Mouse (Mus musculus) megakaryocyte, embryonic 14.5 days (primary cell): ENCODE results near the gene Bmp7. TPM values are rescaled to one million over a fixed set of nuclear protein-coding genes. Genes with fewer than 3 reads are reported as not detected.

Experiments
- H3K27me3 ChIP-seq: replicated peaks from 2 replicates; pipeline ENCODE3; 2012; ENCODE audit warnings: inconsistent platforms
- H3K36me3 ChIP-seq: replicated peaks from 2 replicates; pipeline ENCODE3; 2012; ENCODE audit warnings: low read length, inconsistent platforms, mixed read lengths
- H3K4me1 ChIP-seq: 2 replicates; pipeline ENCODE4 v1.6.1; 2012; ENCODE audit warnings: inconsistent platforms
- H3K4me3 ChIP-seq: replicated peaks from 2 replicates; pipeline ENCODE3; 2012; ENCODE audit warnings: moderate library complexity, mild to moderate bottlenecking, inconsistent platforms
- H3K9me3 ChIP-seq: 2 replicates; pipeline ENCODE4 v1.6.1; 2012; ENCODE audit warnings: inconsistent platforms
- FLI1 ChIP-seq: IDR thresholded peaks from 2 replicates; pipeline ENCODE4 v1.6.1; 2012; ENCODE audit warnings: low read length, inconsistent platforms, mixed read lengths
- GATA1 ChIP-seq: IDR thresholded peaks from 3 replicates; pipeline ENCODE4 v1.6.1; 2012; ENCODE audit warnings: mixed read lengths, low read length, inconsistent platforms, borderline replicate concordance
- polyA plus RNA-seq: library from polyadenylated mRNA; stranded (reverse); fragments of >175 nt; gene quantifications from 2 replicates; pipeline ENCODE4 v1.2.3, GENCODE M21; 2012; ENCODE audit warnings: low replicate concordance; ENCODE audit not compliant: insufficient read depth

The Bmp7 gene
- not detected in 2 replicates for polyA plus RNA-seq

DNA sequence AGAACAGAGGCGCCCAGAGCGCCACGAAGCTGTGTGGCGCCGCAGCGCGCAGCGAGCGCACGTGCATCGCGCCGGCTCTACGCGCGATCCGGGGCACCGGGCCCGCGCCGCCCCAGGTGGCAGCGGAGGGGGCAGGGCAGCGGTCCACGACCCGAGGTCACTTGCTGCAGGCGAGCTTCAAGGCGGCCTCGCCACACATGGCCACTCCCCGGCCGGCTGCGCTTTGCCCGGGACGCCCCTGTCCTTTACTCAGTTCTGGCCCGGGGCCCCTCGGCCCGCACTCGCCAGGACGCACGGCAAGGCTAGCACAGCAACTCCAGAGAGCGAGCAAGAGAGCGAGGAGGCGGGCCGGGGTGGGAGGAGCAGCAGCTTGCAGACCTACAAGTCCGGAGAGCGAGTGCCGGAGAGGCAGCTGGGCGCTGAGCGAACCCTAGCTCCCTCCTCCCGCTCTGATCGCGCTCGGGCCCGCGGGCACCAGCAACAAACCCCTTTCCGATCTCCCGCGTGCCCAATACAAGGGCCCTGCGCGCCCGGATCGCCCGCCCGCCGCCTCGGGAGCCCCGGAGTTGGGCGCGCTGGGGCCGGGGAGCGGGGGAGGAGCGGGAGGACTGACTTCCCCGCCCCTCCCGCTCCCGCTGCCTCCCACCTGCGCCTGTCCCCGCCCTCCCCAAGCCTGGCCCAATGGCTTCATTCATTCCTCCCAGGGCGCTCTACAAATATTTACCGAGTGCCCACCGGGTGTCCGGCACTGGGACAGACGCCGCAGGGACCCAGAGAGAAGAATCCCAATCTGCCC, at the start of gene Bmp7:
Gene Bmp7, minus strand, starts transcription at position 319 of the 796 bp plus-strand sequence.
- Histone ChIP-seq H3K27me3 (peaks cover 96% of the 10 kb centered on the region), H3K4me3 (peak within 1 kb of the TSS; percentile 75), H3K9me3 (0 out of 2 replicates have a peak, but pooled peaks cover 2% of the 10 kb centered on the region), H3K4me1 (peaks cover 17% of the 10 kb centered on the region), H3K36me3 (no peaks in the 10 kb centered on the region)
- TF ChIP-seq GATA1: no peak
- TF ChIP-seq FLI1: no peak

DNA sequence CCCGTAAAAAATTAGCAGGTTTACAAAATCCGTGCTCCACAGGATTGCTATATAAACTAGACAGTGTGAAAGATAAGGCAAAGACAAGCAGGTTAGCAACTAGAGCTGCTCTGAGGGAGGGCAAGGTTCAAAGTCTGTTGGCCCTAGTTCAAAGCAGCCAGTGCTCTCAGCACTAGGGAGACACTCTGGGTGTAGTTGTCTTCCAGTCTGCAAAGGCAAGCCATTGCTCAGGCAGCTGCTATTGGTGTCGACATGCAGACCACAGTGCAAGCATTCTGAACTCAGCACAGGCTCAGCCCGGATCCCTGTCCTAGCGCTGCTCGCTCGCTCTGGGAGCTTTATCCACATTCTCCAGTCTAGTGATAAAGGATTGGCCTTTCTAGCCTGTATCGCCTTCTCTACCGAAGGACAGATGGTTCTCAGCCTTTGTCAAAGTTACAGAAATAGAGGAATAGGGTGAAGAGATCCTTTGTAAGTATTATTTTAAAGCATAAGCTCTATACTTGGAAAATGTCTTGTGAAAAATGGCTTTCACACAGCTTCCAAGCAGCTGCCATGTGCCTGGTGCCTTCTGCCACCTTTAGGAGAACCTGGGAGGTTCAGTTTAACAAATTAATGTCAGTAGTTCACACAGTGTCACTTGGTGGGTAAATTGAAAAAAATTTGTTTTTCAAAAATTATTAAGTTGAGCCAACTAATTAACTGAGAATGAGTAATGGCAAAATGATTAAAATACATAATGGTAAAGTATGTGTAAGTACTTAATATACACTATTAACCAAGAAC, 42.8 kb upstream of the Bmp7 start:
- no peak for TF ChIP-seq FLI1
- no peak for TF ChIP-seq GATA1
- Histone ChIP-seq H3K36me3 (peaks cover 3% of the 10 kb centered on the region), H3K4me3 (no peak overlapping the region), H3K4me1 (peaks cover 16% of the 10 kb centered on the region), H3K9me3 (peaks cover 5% of the 10 kb centered on the region), H3K27me3 (peaks cover 15% of the 10 kb centered on the region)

DNA sequence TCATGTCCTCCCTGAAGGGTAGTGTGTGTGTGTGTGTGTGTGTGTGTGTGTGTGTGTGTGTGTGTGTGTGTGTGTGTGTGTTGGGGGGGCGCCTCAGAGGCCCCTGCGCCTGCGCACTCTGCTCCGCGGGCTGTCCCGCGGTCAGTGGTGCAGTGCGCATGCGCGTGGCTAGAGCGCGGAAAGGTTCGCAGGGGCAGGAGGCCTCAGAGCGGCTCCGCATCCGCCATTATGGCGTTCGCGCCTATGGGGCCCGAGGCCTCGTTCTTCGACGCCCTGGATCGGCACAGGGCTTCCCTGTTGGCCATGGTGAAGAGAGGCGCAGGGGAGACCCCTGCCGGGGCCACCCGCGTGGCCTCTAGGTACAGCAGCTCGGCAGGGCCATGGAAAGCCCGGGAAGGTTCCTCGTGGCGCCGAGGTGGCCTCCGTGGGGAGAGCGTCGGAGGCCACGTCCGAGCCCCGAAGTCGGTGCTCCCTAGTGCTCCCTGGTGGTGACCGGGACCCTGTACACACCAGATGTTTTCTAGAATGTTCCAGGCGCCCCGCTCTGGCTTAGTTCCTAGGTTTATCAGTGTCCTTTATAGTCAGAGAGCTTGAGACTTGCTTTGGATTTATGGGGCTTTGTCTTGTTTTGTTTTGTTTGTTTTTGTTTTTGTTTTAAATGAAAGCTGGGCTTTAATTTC, 39.7 kb upstream of the Bmp7 start:
- TF ChIP-seq GATA1 (no peak), FLI1 (no peak)

DNA sequence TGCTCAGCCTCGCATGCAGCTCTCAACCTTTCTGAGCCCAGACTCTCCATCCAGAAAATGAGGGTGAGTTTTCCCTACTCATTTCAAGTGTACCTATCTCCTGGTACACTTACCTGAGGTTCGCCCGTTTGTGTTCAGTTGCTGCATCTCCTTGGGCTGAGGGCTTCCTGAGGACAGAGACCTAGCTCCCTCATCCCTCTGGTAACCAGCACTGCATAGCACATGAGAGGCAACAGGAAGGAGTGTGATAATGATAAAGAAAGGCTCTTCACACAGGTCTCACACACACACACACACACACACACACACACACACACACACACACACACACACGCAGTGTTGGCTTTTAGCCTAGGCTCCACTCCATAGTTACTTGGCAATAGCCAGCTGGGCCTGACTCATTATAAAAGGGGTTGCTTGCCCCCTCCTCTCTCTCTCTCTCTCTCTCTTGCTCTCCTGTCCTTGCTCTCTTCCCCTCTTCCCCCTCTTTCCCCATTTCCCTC, 38.1 kb upstream of the Bmp7 start:
- Histone ChIP-seq H3K4me1 (peaks cover 34% of the 10 kb centered on the region), H3K36me3 (peaks cover 3% of the 10 kb centered on the region), H3K9me3 (peaks cover 5% of the 10 kb centered on the region), H3K27me3 (peaks cover 2% of the 10 kb centered on the region), H3K4me3 (peak overlapping the region; percentile 91)
- TF ChIP-seq GATA1: no peak
- TF ChIP-seq FLI1: no peak

More for the DNA sequence above, 39.7 kb upstream of the Bmp7 start:
- peaks cover 5% of the 10 kb centered on the region for H3K9me3 ChIP-seq
- H3K27me3 ChIP-seq: no peaks in the 10 kb centered on the region
- H3K4me3 ChIP-seq: no peak overlapping the region
- H3K4me1 ChIP-seq: peaks cover 34% of the 10 kb centered on the region
- peaks cover 3% of the 10 kb centered on the region for H3K36me3 ChIP-seq

DNA sequence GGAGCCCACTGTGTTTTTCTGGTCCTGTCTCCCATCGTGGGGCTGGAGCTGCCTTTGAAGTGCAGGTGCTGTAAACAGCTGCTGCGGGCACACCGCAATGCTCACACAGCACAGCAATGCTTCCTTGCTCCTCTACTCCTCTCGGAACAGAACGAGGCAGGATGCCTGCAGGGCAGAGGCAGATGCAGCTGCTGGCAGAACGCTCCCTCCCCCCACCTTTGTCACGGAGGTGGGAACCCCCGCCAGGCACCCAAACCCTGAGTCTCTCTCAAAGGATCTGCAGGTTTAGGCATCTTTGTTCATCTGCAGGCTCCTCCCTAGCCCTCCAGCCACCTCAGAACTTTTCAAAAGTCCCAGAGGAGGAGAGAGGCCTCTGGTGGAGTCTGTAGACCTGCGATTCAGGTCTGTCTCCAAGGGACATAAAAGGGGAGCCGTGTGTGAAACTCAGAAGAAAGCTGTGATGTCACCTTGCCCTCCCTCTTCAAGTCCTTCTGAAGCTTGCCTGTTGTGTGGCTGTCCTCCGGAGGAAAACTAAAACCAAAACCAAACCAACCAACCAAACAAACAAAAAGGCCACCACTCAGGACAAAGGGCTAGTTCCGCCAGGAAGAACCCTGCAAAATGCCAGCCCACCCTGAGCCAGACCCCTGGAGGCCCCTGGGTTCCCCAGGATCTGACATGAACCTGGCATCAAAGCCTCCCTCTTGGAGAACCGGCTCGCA, 37.4 kb upstream of the Bmp7 start, which contains the start of gene Spo11:
Gene Spo11, plus strand, starts transcription at position 292 of the 722 bp plus-strand sequence.
- TF ChIP-seq FLI1: no peak
- TF ChIP-seq GATA1: no peak
- peaks cover 3% of the 10 kb centered on the region for H3K36me3 ChIP-seq
- H3K4me1 ChIP-seq: peaks cover 31% of the 10 kb centered on the region
- peaks cover 2% of the 10 kb centered on the region for H3K27me3 ChIP-seq
- H3K4me3 ChIP-seq: peak within 1 kb of the TSS; percentile 91
- H3K9me3 ChIP-seq: peaks cover 5% of the 10 kb centered on the region

DNA sequence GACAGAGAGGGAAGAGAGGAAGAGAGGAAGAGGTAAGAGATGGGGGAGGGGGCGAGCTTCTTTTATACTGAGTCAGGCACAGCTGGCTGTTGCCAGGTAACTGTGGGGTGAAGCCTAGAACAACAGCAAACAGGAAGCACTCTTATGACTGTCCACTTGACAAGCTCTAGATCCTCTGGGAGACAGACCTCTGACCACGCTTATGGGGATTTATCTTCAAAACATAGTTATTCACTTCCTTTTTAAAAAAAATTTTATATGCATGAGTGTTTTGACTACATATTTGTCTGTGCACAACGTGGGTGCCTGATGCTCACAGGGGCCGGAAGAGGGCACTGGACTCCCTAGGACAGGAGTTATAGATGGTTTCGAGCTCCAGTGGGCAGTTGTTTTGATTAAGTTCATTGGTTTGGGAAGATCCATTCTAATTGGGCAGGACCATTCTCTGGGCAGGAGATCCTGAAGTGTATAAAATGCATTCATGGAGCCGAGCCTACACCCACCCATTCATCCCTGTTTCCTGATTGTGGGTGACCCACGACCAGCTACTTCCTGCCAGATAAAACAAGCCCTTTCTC, 36.6 kb upstream of the Bmp7 start:
- H3K4me3 ChIP-seq: peak overlapping the region; percentile 91
- TF ChIP-seq GATA1 (no peak), FLI1 (no peak)
- peaks cover 2% of the 10 kb centered on the region for H3K27me3 ChIP-seq
- H3K36me3 ChIP-seq: peaks cover 3% of the 10 kb centered on the region
- H3K4me1 ChIP-seq: peaks cover 31% of the 10 kb centered on the region
- peaks cover 5% of the 10 kb centered on the region for H3K9me3 ChIP-seq

DNA sequence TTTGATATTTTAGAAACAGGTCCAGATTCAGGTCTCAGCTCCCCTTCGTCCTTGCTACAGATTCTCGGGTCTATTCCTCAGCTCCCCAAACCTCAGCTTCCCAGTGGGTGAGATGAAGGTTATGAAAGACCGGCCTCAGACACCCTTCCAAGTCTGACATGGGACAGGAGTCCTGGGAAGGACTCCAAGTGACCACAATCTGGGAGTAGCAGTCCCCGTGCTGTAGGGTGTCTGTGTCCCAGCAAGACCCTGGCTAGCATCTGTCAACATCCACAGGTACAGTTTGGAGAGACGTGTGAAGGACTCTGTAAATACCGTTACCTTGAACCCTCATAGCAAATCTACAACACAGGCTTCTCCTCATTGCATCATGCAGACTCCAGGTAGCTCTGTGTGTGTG, 35.0 kb upstream of the Bmp7 start:
- peaks cover 34% of the 10 kb centered on the region for H3K4me1 ChIP-seq
- H3K9me3 ChIP-seq: peaks cover 16% of the 10 kb centered on the region
- TF ChIP-seq GATA1 (no peak), FLI1 (no peak)
- H3K27me3 ChIP-seq: peaks cover 2% of the 10 kb centered on the region
- no peak overlapping the region for H3K4me3 ChIP-seq
- peaks cover 3% of the 10 kb centered on the region for H3K36me3 ChIP-seq

DNA sequence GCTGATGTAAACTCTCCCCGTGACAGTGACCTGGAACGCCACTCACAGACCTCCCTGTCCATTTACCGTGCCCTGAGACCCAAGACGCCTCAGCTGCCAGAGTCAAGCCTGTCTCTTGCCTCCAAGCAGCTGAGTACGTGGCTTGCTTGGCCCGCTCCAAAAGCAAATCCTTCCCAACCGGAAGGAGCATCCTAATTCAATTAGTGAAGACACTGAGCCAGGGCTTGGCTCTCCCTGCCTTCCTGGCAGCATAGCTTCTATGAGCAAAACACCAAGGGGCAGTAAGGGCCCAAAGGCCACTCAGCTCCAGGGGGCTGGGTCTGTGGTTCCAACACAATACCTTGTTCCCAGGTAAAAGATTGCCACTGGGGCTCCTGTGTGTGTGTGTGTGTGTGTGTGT, 34.6 kb upstream of the Bmp7 start:
- Histone ChIP-seq H3K4me3 (no peak overlapping the region), H3K4me1 (peaks cover 35% of the 10 kb centered on the region), H3K9me3 (peaks cover 12% of the 10 kb centered on the region), H3K27me3 (peaks cover 2% of the 10 kb centered on the region), H3K36me3 (peaks cover under 1% of the 10 kb centered on the region)
- TF ChIP-seq FLI1 (no peak), GATA1 (no peak)
